Mouse (Mus musculus): ENCODE results near the gene Cabs1. TPM values are rescaled to one million over a fixed set of nuclear protein-coding genes. Genes with fewer than 3 reads are reported as not detected.

Gene Cabs1
- total RNA-seq (2021), result not detected
- long read RNA-seq, experiment 1, result 0 reads
- long read RNA-seq, experiment 2, result 0 reads

DNA sequence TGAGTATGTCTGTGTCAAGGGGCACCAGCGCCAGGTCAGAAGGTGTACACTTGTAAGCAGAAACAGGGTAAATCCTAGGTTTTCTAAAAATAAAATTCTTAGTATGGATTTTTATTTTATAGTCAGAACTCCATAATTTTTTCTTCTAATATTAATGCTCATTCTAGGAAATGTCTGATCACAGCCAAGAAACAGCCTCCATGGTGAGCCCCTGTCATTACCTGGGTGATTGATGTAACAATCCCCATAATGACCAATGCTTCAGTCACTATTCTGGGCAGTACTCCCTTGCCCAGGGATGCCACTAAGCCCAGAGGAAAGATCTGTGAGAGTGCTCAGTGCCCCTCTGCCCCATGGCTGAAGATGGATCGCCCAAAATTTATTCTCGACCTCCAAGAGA lies at the start of gene Cabs1:
Cabs1 (plus strand) TSS at position 301 of the 400 bp plus-strand sequence.
- no peak for DNase-seq
- TF ChIP-seq CTCF (IDR thresholded peaks at IDR 0.05), result no peak
- intact Hi-C loops (cut with DNase I), result no loop called here

DNA sequence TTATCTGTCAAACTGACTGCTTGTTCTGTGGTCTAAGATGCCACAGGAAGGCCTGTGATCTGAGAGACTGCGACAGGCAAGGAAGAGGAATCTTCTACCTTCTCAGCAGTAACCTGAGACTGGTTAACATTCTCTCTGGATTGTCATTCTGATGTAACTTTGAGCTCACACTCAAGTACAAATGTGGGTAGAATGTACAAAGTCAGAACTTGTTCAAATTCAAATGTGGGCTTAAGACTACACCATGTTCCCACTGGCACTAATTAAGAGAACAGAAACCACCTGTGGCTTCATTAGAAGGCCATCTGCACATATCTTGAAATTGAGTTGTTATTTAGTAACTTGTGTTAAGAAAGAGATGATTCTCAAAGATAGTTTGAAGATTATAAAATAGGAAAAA lies 47.6 kb upstream of the Cabs1 start:
- intact Hi-C loops (cut with DNase I), result no loop called here
- DNase-seq, result no peak
- no peak overlapping the region for H3K4me3 ChIP-seq
- no peak for TF ChIP-seq CTCF (IDR thresholded peaks at IDR 0.05)
- H3K27ac ChIP-seq, result no peak overlapping the region

More for the DNA sequence above, at the start of gene Cabs1:
- Histone ChIP-seq H3K4me3 (no peak within 1 kb of the TSS), H3K27ac (no peak within 1 kb of the TSS)

DNA sequence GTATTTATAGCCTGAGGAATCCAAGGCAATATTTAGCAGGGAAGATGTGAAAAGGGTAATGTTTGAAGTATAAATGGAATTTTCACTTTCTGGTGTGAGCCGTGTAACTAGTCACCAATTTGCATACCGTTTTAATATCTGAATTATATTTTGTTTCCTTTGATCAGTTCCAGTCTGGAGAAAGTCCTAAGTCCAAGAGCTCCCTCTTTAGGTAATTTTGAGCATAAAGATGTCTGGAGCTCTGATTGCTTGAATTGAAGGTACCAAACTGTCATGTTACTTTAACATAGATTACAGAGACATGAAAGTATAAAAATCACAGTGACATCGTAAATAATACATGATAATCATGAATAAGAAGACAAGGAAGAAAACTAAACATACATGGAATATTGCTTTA lies 38.5 kb upstream of the Cabs1 start:
- no peak for DNase-seq
- Histone ChIP-seq H3K4me3 (no peak overlapping the region), H3K27ac (no peak overlapping the region)
- intact Hi-C loops (cut with DNase I), result no loop called here
- TF ChIP-seq CTCF (IDR thresholded peaks at IDR 0.05), result no peak

DNA sequence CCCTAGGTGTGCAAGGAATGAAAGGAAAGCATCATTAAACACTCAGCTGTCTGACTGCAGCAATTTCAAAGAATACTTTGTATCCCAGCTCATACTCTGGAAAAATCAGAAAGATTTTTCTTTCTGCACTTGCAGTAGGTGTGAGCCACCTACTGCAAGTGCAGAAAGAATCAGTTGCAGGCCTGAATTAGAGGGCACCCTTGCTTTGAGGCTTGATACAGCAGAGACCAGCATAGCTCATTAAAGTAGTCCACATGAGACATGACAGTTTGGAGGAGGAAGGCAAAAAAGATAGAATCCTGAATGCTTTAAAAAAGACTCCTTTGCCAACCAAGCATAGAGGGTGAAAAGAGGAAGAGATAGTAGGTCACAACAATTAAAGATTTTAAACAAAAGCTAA lies 36.7 kb upstream of the Cabs1 start:
- intact Hi-C loops (cut with DNase I), result no loop called here
- no peak for TF ChIP-seq CTCF (IDR thresholded peaks at IDR 0.05)
- Histone ChIP-seq H3K4me3 (no peak overlapping the region), H3K27ac (no peak overlapping the region)
- no peak for DNase-seq

DNA sequence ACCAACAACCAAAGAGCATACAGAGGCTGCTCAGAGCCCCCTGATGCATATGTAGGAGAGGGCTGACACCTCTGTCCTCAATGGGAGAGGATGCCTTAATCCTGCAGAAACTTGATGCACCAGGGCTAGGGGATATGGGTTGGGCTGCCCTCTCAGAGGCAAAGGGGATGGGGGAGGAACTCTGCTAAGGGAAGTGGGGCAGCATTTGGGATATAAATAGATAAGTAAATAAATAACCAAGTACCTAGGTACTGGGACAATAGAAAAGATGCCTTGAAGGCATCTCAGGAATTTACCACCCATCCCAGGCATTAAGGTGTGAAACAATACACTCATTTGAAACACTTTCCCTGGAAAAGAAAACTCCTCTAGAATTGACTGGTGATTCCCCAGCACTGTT lies 27.4 kb upstream of the Cabs1 start:
- intact Hi-C loops (cut with DNase I), result no loop called here
- DNase-seq, result no peak
- Histone ChIP-seq H3K27ac (no peak overlapping the region), H3K4me3 (no peak overlapping the region)
- TF ChIP-seq CTCF (IDR thresholded peaks at IDR 0.05), result no peak

DNA sequence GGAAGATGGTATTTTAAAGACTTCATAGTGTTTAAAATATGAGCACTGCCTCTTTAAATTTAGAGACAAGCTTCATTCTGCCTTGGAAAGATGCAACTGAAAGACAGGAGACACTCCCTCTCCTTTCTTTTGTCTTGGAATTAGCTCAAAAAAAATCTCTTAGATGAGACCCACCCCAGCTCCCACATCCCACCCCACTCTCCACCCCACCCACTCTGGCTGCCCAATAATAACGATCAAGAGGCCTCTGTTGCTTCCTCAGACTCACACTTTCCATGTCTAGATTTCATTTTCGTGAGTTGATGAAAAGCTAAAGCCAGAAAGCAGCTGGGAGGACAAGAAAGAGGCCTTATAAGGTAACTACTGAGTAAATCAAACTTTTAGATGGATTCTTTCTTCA lies 10.0 kb upstream of the Cabs1 start, which contains the start of the genes 2310003L06Rik and Gm28434:
2310003L06Rik (plus strand) TSS at position 259 of the 400 bp plus-strand sequence.
Gm28434 (plus strand) TSS at position 317 of the 400 bp plus-strand sequence.
- no peak for TF ChIP-seq CTCF (IDR thresholded peaks at IDR 0.05)
- no peak within 1 kb of the TSS for H3K4me3 ChIP-seq
- intact Hi-C loops (cut with DNase I), result no loop called here
- H3K27ac ChIP-seq, result no peak within 1 kb of the TSS
- DNase-seq, result no peak

DNA sequence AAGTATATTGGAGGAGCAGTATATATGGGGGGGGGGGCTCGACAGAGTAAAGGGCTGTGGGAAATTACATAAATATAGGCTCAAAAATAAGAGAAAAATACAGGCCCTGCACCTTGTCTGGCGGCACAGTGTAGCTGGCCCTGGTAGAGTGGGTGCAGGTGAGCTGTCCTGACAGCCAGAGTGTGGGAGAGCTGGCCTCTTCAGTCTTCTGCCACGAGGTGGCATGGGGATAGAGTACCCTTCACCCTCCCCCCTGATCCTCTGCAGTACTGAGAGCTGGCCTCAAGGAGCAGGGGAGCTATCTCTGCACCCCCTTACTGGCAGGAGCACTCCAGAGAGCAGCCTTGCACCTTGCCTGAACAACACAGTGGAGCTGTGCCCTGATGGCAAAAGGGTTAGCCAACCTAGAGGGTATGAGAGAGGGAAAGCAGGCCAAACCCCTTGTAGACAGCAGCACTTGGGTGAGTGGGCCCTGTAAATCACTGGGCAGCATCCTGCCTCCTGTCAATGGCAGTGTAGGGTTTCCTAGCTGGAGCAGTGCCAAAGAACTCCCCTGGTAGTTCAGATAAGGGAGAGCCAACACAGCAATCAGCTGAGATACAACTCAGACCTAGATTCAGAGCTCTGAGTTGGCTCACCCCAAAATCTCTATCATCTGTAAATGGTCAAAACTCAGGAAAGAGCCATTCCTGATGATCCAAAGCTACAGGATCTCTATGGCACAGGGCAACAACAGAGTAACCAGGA lies 3.4 kb downstream of the Cabs1 start:
- no peak for TF ChIP-seq CTCF (IDR thresholded peaks at IDR 0.05)
- Histone ChIP-seq H3K27ac (no peak overlapping the region), H3K4me3 (no peak overlapping the region)
- no peak for DNase-seq
- intact Hi-C loops (cut with DNase I), result no loop called here

DNA sequence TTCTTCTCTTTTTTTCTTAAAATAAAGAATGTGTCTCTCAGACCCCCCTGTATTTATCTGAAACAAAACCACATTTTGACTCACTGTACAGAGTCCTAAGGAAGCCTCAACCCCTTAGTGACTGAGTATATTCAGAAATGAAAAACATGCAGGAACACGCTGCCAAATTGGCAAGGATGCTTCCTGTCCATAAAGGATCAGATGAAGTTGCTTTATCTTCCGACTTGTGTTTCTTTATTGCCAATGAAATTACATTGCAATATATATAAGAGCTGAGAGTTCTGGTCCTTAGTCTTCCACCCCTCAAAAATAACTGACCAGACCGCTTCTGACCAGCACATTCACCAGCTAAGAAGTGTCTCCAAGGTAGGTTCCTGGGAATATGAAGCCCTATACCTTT lies 23.0 kb downstream of the Cabs1 start, which contains the start of gene Smr3a:
Smr3a (plus strand) TSS at position 301 of the 400 bp plus-strand sequence.
- intact Hi-C loops (cut with DNase I), result no loop called here
- no peak within 1 kb of the TSS for H3K4me3 ChIP-seq
- DNase-seq, result no peak
- H3K27ac ChIP-seq, result no peak within 1 kb of the TSS
- no peak for TF ChIP-seq CTCF (IDR thresholded peaks at IDR 0.05)

DNA sequence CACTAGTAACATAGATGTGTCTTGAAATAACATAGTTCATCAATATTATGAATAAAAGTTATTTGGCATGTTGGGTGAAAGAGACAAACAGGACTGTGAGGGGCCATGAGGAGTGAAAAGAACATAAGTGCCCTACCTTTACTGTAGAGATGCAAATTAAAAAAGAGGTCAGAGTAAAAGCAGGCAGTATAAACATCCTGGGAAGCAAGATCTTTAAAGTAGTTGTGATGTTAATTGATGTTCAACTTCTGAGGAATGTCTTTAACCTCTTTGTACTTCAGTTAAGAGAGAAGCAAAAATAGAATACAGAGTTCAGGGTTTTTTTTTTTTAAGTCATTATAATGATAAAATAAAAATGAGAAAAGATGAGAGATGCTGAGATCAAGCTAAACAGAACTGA lies 26.0 kb downstream of the Cabs1 start:
- Histone ChIP-seq H3K27ac (no peak overlapping the region), H3K4me3 (no peak overlapping the region)
- no peak for DNase-seq
- TF ChIP-seq CTCF (IDR thresholded peaks at IDR 0.05), result no peak
- intact Hi-C loops (cut with DNase I), result no loop called here

Other genes starting within 250 kb of the Cabs1 start
- gene Csn1s2a, start 204.9 kb upstream of the Cabs1 start, total RNA-seq (2021), result not detected
- gene Csn1s2b, start 171.4 kb upstream of the Cabs1 start, total RNA-seq (2021), result not detected
- not detected for gene Prr27, start 153.8 kb upstream of the Cabs1 start, total RNA-seq (2021)
- not detected for gene Odam, start 94.4 kb upstream of the Cabs1 start, total RNA-seq (2021)
- gene Csn3, start 53.9 kb upstream of the Cabs1 start, total RNA-seq (2021), result not detected
- gene 2310003L06Rik, start 10.0 kb upstream of the Cabs1 start, total RNA-seq (2021), result not detected
- not detected for gene Gm28434, start 9.9 kb upstream of the Cabs1 start, total RNA-seq (2021)
- not detected for gene Smr3a, start 23.1 kb downstream of the Cabs1 start, total RNA-seq (2021)
- gene Smr2, start 107.1 kb downstream of the Cabs1 start, total RNA-seq (2021), result not detected
- gene Gm11116, start 132.1 kb downstream of the Cabs1 start, total RNA-seq (2021), result not detected
- gene Gm11115, start 174.7 kb downstream of the Cabs1 start, total RNA-seq (2021), result not detected

All from gastrocnemius, adult 2 months (tissue).